Mouse (Mus musculus) skeletal muscle tissue, adult 2 months (tissue): ENCODE results near the gene Saa1.
A peak's percentile ranks its signal among the peaks of the same experiment; 100 is the strongest.

Source experiments
- DNase-seq: peaks from one replicate; pipeline ENCODE4 v3.0.0-alpha.2; 2012; ENCODE audit warnings: low read depth, low spot score

The Saa1 gene

GRCm38 (mm10) chr7:46718591-46719270 lies 24.0 kb downstream of the Saa1 start:
- no peak for DNase-seq

GRCm38 (mm10) chr7:46716897-46717296 lies 25.9 kb downstream of the Saa1 start:
- peak; percentile 56 for DNase-seq

- no peak for DNase-seq
Measured at GRCm38 (mm10) chr7:46715600-46715999, 27.2 kb downstream of the Saa1 start, which contains the start of gene Saa3. Gene Saa3 (minus strand): TSS chr7:46715700.

- DNase-seq = peak; percentile 42
Measured at GRCm38 (mm10) chr7:46714518-46714917, 28.3 kb downstream of the Saa1 start.

- no peak for DNase-seq
Measured at GRCm38 (mm10) chr7:46712250-46712649, 30.5 kb downstream of the Saa1 start.

- peak; percentile 68 for DNase-seq
Measured at GRCm38 (mm10) chr7:46710390-46710844, 32.4 kb downstream of the Saa1 start, which contains the start of gene Saal1. Gene Saal1 (minus strand): TSS chr7:46710680.

- DNase-seq = no peak
Measured at GRCm38 (mm10) chr7:46700521-46701025, 42.2 kb downstream of the Saa1 start.

GRCm38 (mm10) chr7:46696754-46697153 lies 46.0 kb downstream of the Saa1 start:
- no peak for DNase-seq
